Mouse (Mus musculus) urinary bladder, postnatal 36 days (tissue): ENCODE data around the gene Morc3.

Source experiments
- DNase-seq, 2 experiments: peaks; one replicate each; pipeline ENCODE4 v3.0.0; 2022; ENCODE audit warnings: low spot score in 2 of 2, mixed read lengths in 1 of 2

Morc3 gene

GRCm38 (mm10) chr16:93831627-93832395 is at the start of gene Morc3:
TSS of gene Morc3 (plus strand) at chr16:93832121.
- DNase-seq, result peak; percentile 100

GRCm38 (mm10) chr16:93784175-93784574 is 47.7 kb upstream of the Morc3 start:
- DNase-seq, result no peak

- DNase-seq, result peak; percentile 41 to 54
These were observed 46.1 kb upstream of the Morc3 start for GRCm38 (mm10) chr16:93785805-93786204.

- no peak for DNase-seq
These were observed 43.5 kb upstream of the Morc3 start for GRCm38 (mm10) chr16:93788388-93788787.

GRCm38 (mm10) chr16:93788881-93789280 is 43.0 kb upstream of the Morc3 start:
- DNase-seq, result no peak

- no peak for DNase-seq
These were observed 41.8 kb upstream of the Morc3 start for GRCm38 (mm10) chr16:93789971-93790755.

GRCm38 (mm10) chr16:93792981-93793630 is 38.8 kb upstream of the Morc3 start:
- DNase-seq, result no peak

- DNase-seq, result no peak
These were observed 37.1 kb upstream of the Morc3 start for GRCm38 (mm10) chr16:93794845-93795244.

- no peak for DNase-seq
These were observed 36.5 kb upstream of the Morc3 start for GRCm38 (mm10) chr16:93795391-93795790.

- DNase-seq, result no peak
These were observed 34.7 kb upstream of the Morc3 start for GRCm38 (mm10) chr16:93797021-93797840.

- DNase-seq, result no peak
These were observed 34.0 kb upstream of the Morc3 start for GRCm38 (mm10) chr16:93797841-93798492.

- DNase-seq, result no peak
These were observed 33.3 kb upstream of the Morc3 start for GRCm38 (mm10) chr16:93798623-93799022.

- no peak for DNase-seq
These were observed 32.9 kb upstream of the Morc3 start for GRCm38 (mm10) chr16:93799071-93799470.

- no peak for DNase-seq
These were observed 32.0 kb upstream of the Morc3 start for GRCm38 (mm10) chr16:93799936-93800335.

- DNase-seq, result no peak
These were observed 24.8 kb upstream of the Morc3 start for GRCm38 (mm10) chr16:93807167-93807566.

GRCm38 (mm10) chr16:93807961-93808554 is 23.9 kb upstream of the Morc3 start:
- peak in 1 of 2 experiments; percentile 25 for DNase-seq

- peak; percentile 36 to 55 for DNase-seq
These were observed 15.8 kb upstream of the Morc3 start for GRCm38 (mm10) chr16:93815856-93816736.

GRCm38 (mm10) chr16:93816861-93817260 is 15.1 kb upstream of the Morc3 start:
- no peak for DNase-seq

GRCm38 (mm10) chr16:93817371-93817770 is 14.6 kb upstream of the Morc3 start:
- no peak for DNase-seq
